Mouse (Mus musculus): ENCODE measurements around the gene Smad9.
A peak's percentile ranks its signal among the peaks of the same experiment; 100 is the strongest.

The Smad9 gene

GRCm38 (mm10) chr3:54755145-54756041 lies at the start of gene Smad9:
Gene Smad9, plus strand, starts transcription at chr3:54755582.
- DNase-seq (ENCODE audit: low read depth, low spot score), result no peak

GRCm38 (mm10) chr3:54708972-54709371 lies 46.4 kb upstream of the Smad9 start:
- DNase-seq (ENCODE audit: low read depth, low spot score), result no peak

GRCm38 (mm10) chr3:54714253-54714652 lies 41.1 kb upstream of the Smad9 start, which contains the start of gene Gm21958:
Gene Gm21958, minus strand, starts transcription at chr3:54714353.
- no peak for DNase-seq (ENCODE audit: low read depth, low spot score)

DNA sequence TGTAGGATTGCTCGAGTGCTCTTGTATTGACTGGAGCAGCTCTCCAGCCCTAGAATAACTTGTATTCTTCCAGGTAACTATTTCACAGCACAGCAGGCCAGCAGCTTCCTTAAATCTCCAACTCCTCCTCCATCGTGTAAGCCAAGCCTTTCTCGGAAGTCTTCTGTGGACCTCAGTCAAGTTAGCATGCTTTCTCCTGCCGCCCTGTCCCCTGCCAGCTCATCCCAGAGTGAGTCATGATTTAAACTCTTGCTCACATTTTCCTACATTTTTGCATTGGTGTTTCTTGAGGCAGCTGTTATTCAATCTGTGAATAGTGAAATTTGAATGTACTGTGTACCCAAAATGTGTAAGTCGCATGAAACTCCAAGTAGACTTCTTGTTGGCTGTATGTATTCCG lies 39.9 kb upstream of the Smad9 start:
- DNase-seq (ENCODE audit: low read depth, low spot score), result no peak

DNA sequence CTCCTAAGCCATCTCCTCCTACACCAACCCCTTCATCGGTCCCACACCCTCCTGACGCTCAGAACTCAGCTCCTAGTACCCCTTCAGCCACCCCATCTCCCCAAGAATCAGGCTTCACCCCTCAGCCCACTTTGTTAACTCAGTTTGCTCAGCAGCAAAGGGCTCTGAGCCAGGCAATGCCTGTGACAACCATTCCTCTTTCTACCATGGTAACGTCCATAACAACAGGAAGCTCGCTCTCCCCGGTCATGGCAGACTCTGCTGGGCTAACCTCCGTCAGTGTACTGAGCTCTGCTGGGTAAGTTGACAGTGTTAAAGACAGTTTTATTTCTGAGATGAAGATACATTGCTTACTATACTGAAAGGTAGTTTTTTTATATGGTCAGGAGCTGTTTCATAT lies 38.0 kb upstream of the Smad9 start:
- no peak for DNase-seq (ENCODE audit: low read depth, low spot score)

- no peak for DNase-seq (ENCODE audit: low read depth, low spot score)
Observed at GRCm38 (mm10) chr3:54718947-54719346, 36.4 kb upstream of the Smad9 start.

GRCm38 (mm10) chr3:54723741-54724500 lies 31.5 kb upstream of the Smad9 start:
- DNase-seq (ENCODE audit: low read depth, low spot score), result no peak

DNA sequence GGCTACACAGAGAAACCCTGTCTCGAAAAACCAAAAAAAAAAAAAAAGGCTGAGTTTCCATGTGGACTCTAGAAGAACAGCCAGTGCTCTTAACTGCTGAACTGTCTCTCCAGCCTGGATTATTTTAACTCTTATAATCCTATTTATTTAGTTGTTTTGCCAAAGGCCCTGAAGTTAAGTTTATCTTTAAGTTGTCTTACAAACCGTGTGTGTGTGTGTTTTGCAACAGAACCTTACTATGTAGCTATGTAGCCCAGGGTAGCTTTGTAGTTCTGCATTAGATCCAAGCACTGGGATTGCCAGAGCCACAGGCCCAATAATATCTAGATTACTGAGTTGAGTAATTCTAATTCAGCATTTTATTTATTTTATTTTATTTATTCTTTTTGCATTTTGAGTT lies 30.0 kb upstream of the Smad9 start:
- no peak for DNase-seq (ENCODE audit: low read depth, low spot score)

DNA sequence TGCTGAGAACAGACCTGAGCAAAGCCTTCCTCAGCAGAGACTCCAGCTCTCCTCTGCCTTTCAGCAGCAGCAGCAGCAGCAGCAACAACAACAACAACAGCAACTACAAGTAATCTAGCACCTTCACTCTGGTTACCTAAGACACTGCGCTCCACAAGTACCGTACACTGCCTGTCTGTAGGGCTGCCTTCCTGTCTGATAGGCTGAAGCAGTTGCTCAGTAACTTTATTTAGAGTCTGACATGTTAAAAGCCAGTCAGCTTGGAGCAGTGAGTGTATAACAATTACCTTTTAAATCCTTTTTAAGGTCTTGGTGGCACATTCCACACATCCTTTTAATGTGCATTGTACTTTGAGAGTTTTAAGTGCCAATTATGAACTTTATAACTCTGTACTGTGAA lies 27.8 kb upstream of the Smad9 start:
- no peak for DNase-seq (ENCODE audit: low read depth, low spot score)

- no peak for DNase-seq (ENCODE audit: low read depth, low spot score)
Observed at GRCm38 (mm10) chr3:54728100-54728499, 27.3 kb upstream of the Smad9 start.

- no peak for DNase-seq (ENCODE audit: low read depth, low spot score)
Observed at GRCm38 (mm10) chr3:54731626-54732150, 23.7 kb upstream of the Smad9 start.

DNA sequence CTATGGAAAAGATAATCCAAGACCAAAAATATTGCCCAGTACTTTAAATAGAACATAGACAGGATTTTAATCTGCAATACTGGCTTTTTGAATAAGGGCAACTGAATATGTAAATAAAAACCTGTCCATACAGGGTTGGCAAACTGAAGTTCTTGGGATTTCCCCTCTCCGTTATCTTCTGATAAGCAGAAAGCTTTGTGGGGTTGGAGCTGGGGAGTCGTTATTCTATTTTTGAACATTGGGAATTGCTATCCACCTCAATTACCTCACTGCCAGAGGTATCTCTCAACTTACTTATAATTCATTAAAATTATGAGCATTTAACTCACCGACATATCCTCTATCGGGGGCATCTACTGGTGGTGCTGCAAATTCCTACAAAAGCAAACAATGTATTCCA lies 23.0 kb upstream of the Smad9 start:
- no peak for DNase-seq (ENCODE audit: low read depth, low spot score)

GRCm38 (mm10) chr3:54734411-54735246 lies 20.8 kb upstream of the Smad9 start:
- DNase-seq (ENCODE audit: low read depth, low spot score), result peak; percentile 89

DNA sequence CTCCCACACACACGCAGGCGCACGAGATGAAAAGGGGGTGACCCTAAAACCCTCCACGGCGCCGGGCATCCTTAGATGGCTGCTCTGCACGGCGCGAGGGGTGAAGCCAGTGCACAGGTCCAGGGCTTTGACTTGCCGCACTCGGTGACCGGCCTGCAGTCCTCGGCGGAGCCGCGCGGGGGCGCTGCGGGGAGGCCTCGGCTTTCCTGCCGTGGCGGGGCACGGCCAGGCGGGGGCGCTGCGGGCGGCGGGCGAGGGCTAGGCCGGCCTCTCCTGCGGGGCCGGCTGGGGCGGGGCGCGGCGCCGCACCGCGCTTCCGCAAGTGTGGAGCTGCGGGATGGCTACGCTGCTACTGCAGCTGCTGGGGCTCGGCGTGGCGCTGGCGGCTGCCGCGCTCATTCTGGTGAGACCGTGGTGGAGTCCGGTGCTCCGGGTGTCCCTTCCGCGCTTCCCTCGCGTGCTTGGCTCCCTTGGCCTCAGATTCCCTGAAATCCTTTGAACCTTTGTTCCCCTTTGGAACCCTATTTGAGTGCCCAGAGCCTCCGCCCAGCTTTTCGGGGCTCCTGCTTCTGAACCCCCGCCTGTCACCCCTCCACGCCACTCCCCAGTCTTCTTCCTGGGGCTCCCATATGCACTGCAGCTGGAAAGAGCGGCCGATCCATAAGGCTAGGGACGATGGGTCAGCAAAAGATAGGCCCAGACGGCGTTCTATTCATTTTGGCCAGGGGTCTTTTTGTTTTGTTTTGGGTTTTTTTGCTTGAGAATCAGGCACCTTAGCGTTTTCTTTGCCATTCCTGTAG lies 19.9 kb upstream of the Smad9 start, which contains the start of the genes Exosc8 and Alg5:
Exosc8 (minus strand) TSS at position 147 of the 800 bp plus-strand sequence.
Alg5 (plus strand) TSS at position 293 of the 800 bp plus-strand sequence.
- no peak for DNase-seq (ENCODE audit: low read depth, low spot score)

GRCm38 (mm10) chr3:54736101-54736927 lies 19.1 kb upstream of the Smad9 start:
- DNase-seq (ENCODE audit: low read depth, low spot score), result no peak

DNA sequence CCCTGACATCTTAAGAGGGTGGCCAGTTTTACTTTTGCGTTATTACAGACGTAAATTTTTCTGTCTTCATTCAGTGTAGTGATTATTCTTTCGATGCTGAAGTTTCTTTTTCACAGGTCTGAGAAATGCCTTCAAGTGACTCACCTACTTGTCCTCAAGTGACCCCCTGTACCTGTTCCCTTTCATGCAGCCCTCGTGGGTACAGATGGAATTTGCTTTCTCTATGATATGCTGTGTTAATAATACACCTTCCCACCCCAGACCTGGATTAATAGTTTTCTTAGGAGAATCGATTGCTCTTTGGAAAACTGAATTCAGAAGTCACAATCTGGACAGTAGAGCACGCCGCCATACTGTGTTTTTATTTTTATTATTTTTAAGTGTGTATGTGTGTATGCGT lies 18.1 kb upstream of the Smad9 start:
- no peak for DNase-seq (ENCODE audit: low read depth, low spot score)

GRCm38 (mm10) chr3:54741965-54742364 lies 13.4 kb upstream of the Smad9 start:
- DNase-seq (ENCODE audit: low read depth, low spot score), result no peak

- peak; percentile 75 for DNase-seq (ENCODE audit: low read depth, low spot score)
Observed at GRCm38 (mm10) chr3:54745799-54746198, 9.6 kb upstream of the Smad9 start.

GRCm38 (mm10) chr3:54753411-54753810 lies 2.0 kb upstream of the Smad9 start:
- DNase-seq (ENCODE audit: low read depth, low spot score), result no peak

- no peak for DNase-seq (ENCODE audit: low read depth, low spot score)
Observed at GRCm38 (mm10) chr3:54756058-54756457, 676 bp downstream of the Smad9 start.

All from ES-CJ7 (cell line).